Mouse (Mus musculus) frontal cortex, adult 2 months (tissue): ENCODE results near the gene Mmp23. TPM values are rescaled to one million over a fixed set of nuclear protein-coding genes. Genes with fewer than 3 reads are reported as not detected.

ENCODE experiments used
- DNase-seq, 2 experiments: peaks; one replicate each; pipeline ENCODE4 v3.0.0; 2022; ENCODE audit warnings: low spot score in 1 of 2; ENCODE audit errors: extremely low spot score in 1 of 2
- polyA plus RNA-seq: library from polyadenylated mRNA; depleted of rRNA; stranded (reverse); fragments of >200 nt; gene quantifications from 2 replicates; pipeline ENCODE4 v1.2.3, GENCODE M21; 2012; rRNA removed

The Mmp23 gene
- polyA plus RNA-seq, 1 experiment, result 4.6 TPM

- DNase-seq, result no peak
Measured at GRCm38 (mm10) chr4:155603801-155604200, 49.4 kb downstream of the Mmp23 start.

GRCm38 (mm10) chr4:155602753-155603152, 50.4 kb downstream of the Mmp23 start:
- no peak for DNase-seq

GRCm38 (mm10) chr4:155601997-155602456, 51.2 kb downstream of the Mmp23 start:
- peak in 1 of 2 experiments; percentile 22 for DNase-seq

GRCm38 (mm10) chr4:155601091-155601996, 51.8 kb downstream of the Mmp23 start, which contains the start of gene Slc35e2:
Gene Slc35e2 (plus strand): TSS chr4:155601416.
- peak; percentile 81 to 90 for DNase-seq

Other genes starting within 250 kb of the Mmp23 start
- gene Cfap74, start 244.2 kb downstream of the Mmp23 start, polyA plus RNA-seq, result 18.6 and 20.5 TPM in 2 replicates
- gene Tmem52, start 184.3 kb downstream of the Mmp23 start, polyA plus RNA-seq, result 1.0 and 1.2 TPM in 2 replicates
- 693 and 705 TPM in 2 replicates for gene Gnb1, start 162.0 kb downstream of the Mmp23 start, polyA plus RNA-seq
- 71.2 and 72.4 TPM in 2 replicates for gene Nadk, start 91.0 kb downstream of the Mmp23 start, polyA plus RNA-seq
- gene Slc35e2, start 52.0 kb downstream of the Mmp23 start, polyA plus RNA-seq, result 19.6 and 20.6 TPM in 2 replicates
- 60.7 and 65.4 TPM in 2 replicates for gene Cdk11b, start 28.5 kb downstream of the Mmp23 start, polyA plus RNA-seq
- gene Gm10563, start 8.0 kb downstream of the Mmp23 start, polyA plus RNA-seq, result not detected in 2 replicates
- 136 and 143 TPM in 2 replicates for gene Mib2, start 15.8 kb upstream of the Mmp23 start, polyA plus RNA-seq
- gene Fndc10, start 41.0 kb upstream of the Mmp23 start, polyA plus RNA-seq, result 52.0 and 57.4 TPM in 2 replicates
- 134 and 142 TPM in 2 replicates for gene Ssu72, start 51.4 kb upstream of the Mmp23 start, polyA plus RNA-seq
- 62.9 and 63.6 TPM in 2 replicates for gene Tmem240, start 81.4 kb upstream of the Mmp23 start, polyA plus RNA-seq
- 88.4 and 95.8 TPM in 2 replicates for gene Atad3a, start 107.7 kb upstream of the Mmp23 start, polyA plus RNA-seq
- gene Vwa1, start 121.3 kb upstream of the Mmp23 start, polyA plus RNA-seq, result 30.7 and 31.8 TPM in 2 replicates
- 24.2 and 26.8 TPM in 2 replicates for gene Tmem88b, start 132.5 kb upstream of the Mmp23 start, polyA plus RNA-seq
- gene Ankrd65, start 137.1 kb upstream of the Mmp23 start, polyA plus RNA-seq, result not detected in 2 replicates
- 101 and 116 TPM in 2 replicates for gene Mrpl20, start 149.5 kb upstream of the Mmp23 start, polyA plus RNA-seq
- gene Ccnl2, start 159.1 kb upstream of the Mmp23 start, polyA plus RNA-seq, result 127 and 144 TPM in 2 replicates
- gene Aurkaip1, start 177.9 kb upstream of the Mmp23 start, polyA plus RNA-seq, result 126 and 131 TPM in 2 replicates
- 19.0 and 19.3 TPM in 2 replicates for gene Mxra8, start 186.3 kb upstream of the Mmp23 start, polyA plus RNA-seq
- gene Dvl1, start 194.0 kb upstream of the Mmp23 start, polyA plus RNA-seq, result 129 and 134 TPM in 2 replicates
- 0.36 and 0.38 TPM in 2 replicates for gene Tas1r3, start 210.0 kb upstream of the Mmp23 start, polyA plus RNA-seq
- 19.6 and 22.3 TPM in 2 replicates for gene Cptp, start 216.1 kb upstream of the Mmp23 start, polyA plus RNA-seq
- gene Ints11, start 216.2 kb upstream of the Mmp23 start, polyA plus RNA-seq, result 36.9 and 41.1 TPM in 2 replicates
- 86.6 and 87.9 TPM in 2 replicates for gene Pusl1, start 238.4 kb upstream of the Mmp23 start, polyA plus RNA-seq
- gene Acap3, start 238.4 kb upstream of the Mmp23 start, polyA plus RNA-seq, result 101 and 109 TPM in 2 replicates